ENCODE assay signal across 24 mouse cellular contexts in the genomic region with DNA sequence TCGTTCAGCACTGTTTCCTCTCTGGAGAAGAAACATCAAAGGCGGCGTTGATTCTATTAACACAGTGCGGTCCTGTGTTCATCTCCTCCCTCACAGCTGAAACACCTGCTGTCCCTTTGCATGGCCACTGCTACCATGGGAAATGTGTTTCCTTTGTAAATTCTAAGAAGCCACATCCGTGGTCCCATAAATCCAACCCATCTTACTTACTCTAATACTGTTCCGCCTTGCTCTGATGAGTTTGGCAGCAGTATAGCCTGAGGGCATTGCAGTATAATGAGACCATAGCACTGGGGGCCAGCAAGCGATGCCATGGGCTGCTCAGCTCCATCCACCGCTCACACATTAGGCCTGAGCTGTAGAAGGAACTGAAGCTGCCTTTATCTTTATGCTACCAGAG.
"Had no signal": no experiment of that assay in that cellular context is flagged by ENCODE, and none has a peak within 500 bp of the region (broad histone marks: within the 10 kb centered on the region; RNA-seq: fewer than 3 reads in every experiment).

No protein-coding gene starts in this region.

- ATAC-seq: inflammation-experienced regulatory T-cells, adult 6 months; intestine, embryonic 16.5 days; liver, embryonic 12.5 days had no signal

- H3K27ac ChIP-seq: limb, embryonic 10.5 days; limb, embryonic 13.5 days; liver, embryonic 12.5 days; liver, embryonic 15.5 days; lung, embryonic 15.5 days; neural tube, embryonic 13.5 days had no signal

- H3K4me3 ChIP-seq: limb, embryonic 10.5 days; limb, embryonic 13.5 days; liver, embryonic 12.5 days; liver, embryonic 15.5 days; lung, embryonic 15.5 days; megakaryocyte, embryonic 14.5 days; myocyte; neural tube, embryonic 13.5 days had no signal

- H3K27me3 ChIP-seq: limb, embryonic 13.5 days; liver, embryonic 12.5 days; liver, embryonic 15.5 days; lung, embryonic 15.5 days; megakaryocyte, embryonic 14.5 days; neural tube, embryonic 13.5 days had no signal

- DNase-seq: kidney, adult 18-20 months; kidney, adult 9 months; kidney, postnatal 14 days; kidney, postnatal 4 days; liver; lung, adult 18-20 months; lung, postnatal 10 days; lung, postnatal 36 days; right cerebral cortex, adult 18-20 months; right cerebral cortex, postnatal 25 days; spleen, adult 18-20 months; thymus, adult 2 months; thymus, postnatal 14 days; thymus, postnatal 4 days had no signal

- H3K4me2 ChIP-seq: limb, embryonic 13.5 days; liver, embryonic 12.5 days; liver, embryonic 15.5 days; lung, embryonic 15.5 days; neural tube, embryonic 13.5 days had no signal

- H3K36me3 ChIP-seq: limb, embryonic 10.5 days; limb, embryonic 13.5 days; liver, embryonic 12.5 days; liver, embryonic 15.5 days; lung, embryonic 15.5 days; neural tube, embryonic 13.5 days had no signal

- H3K9me3 ChIP-seq: limb, embryonic 10.5 days; limb, embryonic 13.5 days; liver, embryonic 15.5 days; lung, embryonic 15.5 days; neural tube, embryonic 13.5 days had no signal

- H3K9ac ChIP-seq: limb, embryonic 13.5 days; liver, embryonic 12.5 days; liver, embryonic 15.5 days; lung, embryonic 15.5 days; neural tube, embryonic 13.5 days had no signal

- H3K4me1 ChIP-seq: liver, embryonic 12.5 days; liver, embryonic 15.5 days; lung, embryonic 15.5 days; megakaryocyte, embryonic 14.5 days had no signal
